ENCODE assay signal across 13 mouse cellular contexts in genomic region chr6:82862475-82862874, GRCm38 (mm10).
DNase-seq lines count a peak whose midpoint lies in the region; ATAC-seq lines count a peak whose summit lies in the region.
"Had no signal": no experiment of that assay in that cellular context is flagged by ENCODE, and none has a peak within 500 bp of the region (broad histone marks: within the 10 kb centered on the region; RNA-seq: fewer than 3 reads in every experiment).

No protein-coding gene starts in this region.

- 55% methylated on average over 7 of the region's 7 CpGs for WGBS in liver, embryonic 11.5 days
- 53% methylated on average over 7 of the region's 7 CpGs for WGBS in liver, embryonic 13.5 days (ENCODE audit: insufficient replicate concordance)
- WGBS in forebrain, embryonic 10.5 days: 48% methylated on average over 7 of the region's 7 CpGs

- no peaks in the 10 kb centered on the region; the same call in 1 of the 2 replicates for H3K9me3 ChIP-seq in liver, embryonic 11.5 days (ENCODE audit: control insufficient read depth, low read length)
- H3K9me3 ChIP-seq in liver, embryonic 13.5 days (replicated peaks): no peaks in the 10 kb centered on the region
- H3K9me3 ChIP-seq in forebrain, embryonic 10.5 days: no peaks in the 10 kb centered on the region
- H3K9me3 ChIP-seq: midbrain, embryonic 13.5 days had no signal

- H3K4me3 ChIP-seq in liver, embryonic 11.5 days (ENCODE audit: low read depth, low read length): no peak overlapping the region
- H3K4me3 ChIP-seq in liver, embryonic 13.5 days (replicated peaks): no peak overlapping the region
- H3K4me3 ChIP-seq in forebrain, embryonic 10.5 days: no peak overlapping the region
- H3K4me3 ChIP-seq: lung, embryonic 15.5 days; midbrain, embryonic 13.5 days had no signal

- no peaks in the 10 kb centered on the region for H3K36me3 ChIP-seq in liver, embryonic 11.5 days (ENCODE audit: control insufficient read depth, insufficient read depth, low read length)
- H3K36me3 ChIP-seq in liver, embryonic 13.5 days: no peaks in the 10 kb centered on the region
- H3K36me3 ChIP-seq in forebrain, embryonic 10.5 days (replicated peaks): no peaks in the 10 kb centered on the region
- H3K36me3 ChIP-seq: lung, embryonic 15.5 days; midbrain, embryonic 13.5 days had no signal

- DNase-seq in adrenal gland, postnatal 10 days: peak; percentile 20
- no peak for DNase-seq in adrenal gland, postnatal 4 days (ENCODE audit: low spot score in 2 of 2)
- DNase-seq in liver, embryonic 11.5 days (ENCODE audit: low spot score): no peak
- no peak for DNase-seq in liver
- no peak for DNase-seq in liver, embryonic 13.5 days
- DNase-seq in yolk sac, embryonic 10.5 days (ENCODE audit: low spot score): peak; percentile 31
- DNase-seq in forebrain, embryonic 10.5 days (ENCODE audit: extremely low spot score, low spot score): no peak
- DNase-seq: cerebellum, adult 9-10 months; layer of hippocampus, postnatal 36 days; thymus, postnatal 14 days had no signal

- peaks cover 4% of the 10 kb centered on the region; the same call in 1 of the 2 replicates for H3K4me1 ChIP-seq in liver, embryonic 11.5 days (replicated peaks; ENCODE audit: control insufficient read depth, insufficient read depth, low read length)
- peaks cover 18% of the 10 kb centered on the region for H3K4me1 ChIP-seq in liver, embryonic 13.5 days (replicated peaks)
- peaks cover 19% of the 10 kb centered on the region for H3K4me1 ChIP-seq in forebrain, embryonic 10.5 days
- H3K4me1 ChIP-seq: lung, embryonic 15.5 days; midbrain, embryonic 13.5 days had no signal

- H3K27ac ChIP-seq in liver, embryonic 11.5 days (ENCODE audit: low read depth, low read length): no peak overlapping the region
- H3K27ac ChIP-seq in liver, embryonic 13.5 days: no peak overlapping the region
- H3K27ac ChIP-seq in forebrain, embryonic 10.5 days: no peak overlapping the region
- H3K27ac ChIP-seq: lung, embryonic 15.5 days; midbrain, embryonic 13.5 days had no signal

- ATAC-seq in liver, embryonic 11.5 days (replicated peaks; ENCODE audit: low FRiP score): peak; percentile 23; the same call in 1 of the 2 replicates
- peak; percentile 39; the same call in 1 of the 2 replicates for ATAC-seq in liver, embryonic 13.5 days (ENCODE audit: low read depth)
- ATAC-seq in erythroblast, adult 5-6 weeks (replicated peaks; ENCODE audit: low FRiP score, poor library complexity, severe bottlenecking): no peak
- ATAC-seq: midbrain, embryonic 13.5 days had no signal

- no peak overlapping the region for H3K9ac ChIP-seq in liver, embryonic 11.5 days (ENCODE audit: low read depth, low read length)
- no peak overlapping the region for H3K9ac ChIP-seq in liver, embryonic 13.5 days
- H3K9ac ChIP-seq: lung, embryonic 15.5 days; midbrain, embryonic 13.5 days had no signal

- no peak overlapping the region for H3K4me2 ChIP-seq in liver, embryonic 11.5 days
- no peak overlapping the region for H3K4me2 ChIP-seq in liver, embryonic 13.5 days
- H3K4me2 ChIP-seq: lung, embryonic 15.5 days; midbrain, embryonic 13.5 days had no signal

- H3K27me3 ChIP-seq in liver, embryonic 11.5 days (replicated peaks; ENCODE audit: control insufficient read depth, insufficient read depth, low read length): no peaks in the 10 kb centered on the region
- no peaks in the 10 kb centered on the region for H3K27me3 ChIP-seq in liver, embryonic 13.5 days
- H3K27me3 ChIP-seq in forebrain, embryonic 10.5 days (ENCODE audit: poor library complexity, severe bottlenecking): no peaks in the 10 kb centered on the region
- H3K27me3 ChIP-seq: lung, embryonic 15.5 days; midbrain, embryonic 13.5 days had no signal

Comparison
In these comparisons a context has a peak if more than half of its experiments do, and no peak if none do; other contexts are left out.
1. DNase-seq: peak in adrenal gland, postnatal 10 days (single experiment) and yolk sac, embryonic 10.5 days (single experiment); none in adrenal gland, postnatal 4 days (0 of 2), liver, embryonic 11.5 days (single experiment), liver (single experiment), liver, embryonic 13.5 days (single experiment) and forebrain, embryonic 10.5 days (single experiment).